Mouse (Mus musculus) embryonic facial prominence, embryonic 13.5 days (tissue): ENCODE results near the gene Gpc6. TPM values are rescaled to one million over a fixed set of nuclear protein-coding genes. Genes with fewer than 3 reads are reported as not detected.

Experiments used
- ATAC-seq: fragments of 200-750 bp; cut with Nextera tagmentation; 2 replicates; pipeline ENCODE4 v1.8.0; 2017; ENCODE audit warnings: low read depth; ENCODE audit not compliant: insufficient number of reproducible peaks, insufficient read depth, low FRiP score, low TSS enrichment
- H3K27ac ChIP-seq: fragments of 300-500 bp; sonication (generic); 2 replicates; pipeline ENCODE4 v1.5.1; 2015; ENCODE audit warnings: moderate library complexity, mild to moderate bottlenecking, inconsistent platforms
- H3K27me3 ChIP-seq: fragments of 300-500 bp; sonication (generic); 2 replicates; pipeline ENCODE4 v1.6.1; 2015; ENCODE audit warnings: mild to moderate bottlenecking, inconsistent platforms
- H3K36me3 ChIP-seq: fragments of 300-500 bp; sonication (generic); 2 replicates; pipeline ENCODE4 v1.6.1; 2015; ENCODE audit warnings: mild to moderate bottlenecking, inconsistent platforms
- H3K4me1 ChIP-seq: fragments of 300-500 bp; sonication (generic); 2 replicates; pipeline ENCODE4 v1.6.1; 2015; ENCODE audit warnings: inconsistent platforms
- H3K4me2 ChIP-seq: fragments of 300-500 bp; sonication (generic); 2 replicates; pipeline ENCODE4 v1.6.1; 2015; ENCODE audit warnings: moderate library complexity, mild to moderate bottlenecking, inconsistent platforms
- H3K4me3 ChIP-seq: fragments of 300-500 bp; sonication (generic); 2 replicates; pipeline ENCODE4 v1.5.1; 2015; ENCODE audit warnings: mild to moderate bottlenecking, inconsistent platforms
- H3K9ac ChIP-seq: fragments of 300-500 bp; sonication (generic); 2 replicates; pipeline ENCODE4 v1.6.1; 2015; ENCODE audit warnings: mild to moderate bottlenecking, inconsistent platforms
- H3K9me3 ChIP-seq: fragments of 300-500 bp; sonication (generic); 2 replicates; pipeline ENCODE4 v1.6.1; 2016; ENCODE audit warnings: inconsistent platforms
- WGBS: fragments of 180-500 bp; shearing (Covaris S2); methylation state at CpG from one replicate; pipeline ENCODE4 v1.1.7; 2015; ENCODE audit warnings: mixed read lengths; 5-methylcytosine and 5-hydroxymethylcytosine counted together
- polyA plus RNA-seq: library from polyadenylated mRNA; unstranded; fragments of >200 nt; fragmentation: Nextera tagmentation; extraction: Ambion mirVana; gene quantifications from 2 replicates; pipeline ENCODE4 v1.2.1, GENCODE M21; 2015

Gpc6 gene
- polyA plus RNA-seq, 1 experiment from 2014 or later, result 57.7 TPM

DNA sequence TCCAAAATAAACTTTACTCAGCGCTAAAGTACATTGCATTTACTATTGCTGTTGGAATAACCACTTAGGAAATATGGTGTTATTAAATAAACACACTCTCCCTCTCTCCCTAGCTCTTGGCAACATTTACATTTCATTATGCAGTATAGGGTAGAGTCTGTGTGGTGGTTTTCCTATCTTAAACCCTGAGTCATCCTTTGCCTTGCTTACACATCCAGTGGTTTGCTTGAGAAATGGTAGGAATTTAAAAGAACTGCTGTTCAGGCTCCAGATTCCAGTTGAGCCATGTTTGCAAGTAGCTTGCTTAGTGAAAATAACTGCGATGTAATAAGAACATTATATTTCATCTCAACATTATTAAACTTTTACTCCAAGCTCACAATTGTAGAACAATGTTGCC is 3.3 kb downstream of the Gpc6 start:
- Histone ChIP-seq H3K27me3 (no peaks in the 10 kb centered on the region), H3K4me3 (peak overlapping the region; percentile 86), H3K9ac (peak overlapping the region; percentile 67), H3K9me3 (no peaks in the 10 kb centered on the region), H3K36me3 (no peaks in the 10 kb centered on the region), H3K4me2 (peak overlapping the region; percentile 74), H3K27ac (0 out of 2 replicates have a peak overlapping the region, but pooled peaks have one; percentile 98), H3K4me1 (peaks cover 22% of the 10 kb centered on the region)
- 64% methylated on average over 2 of the region's 2 CpGs for WGBS
- no peak for ATAC-seq

- H3K4me3 ChIP-seq, result peak overlapping the region; percentile 86
- H3K9ac ChIP-seq, result peak overlapping the region; percentile 41; the same call in 1 of the 2 replicates
- no peaks in the 10 kb centered on the region for H3K36me3 ChIP-seq
- no peak overlapping the region for H3K27ac ChIP-seq
- ATAC-seq, result no peak
- no peaks in the 10 kb centered on the region for H3K27me3 ChIP-seq
- peaks cover 22% of the 10 kb centered on the region for H3K4me1 ChIP-seq
- no peaks in the 10 kb centered on the region for H3K9me3 ChIP-seq
- H3K4me2 ChIP-seq, result peak overlapping the region; percentile 74
- WGBS, result 40% methylated on average over 7 of the region's 7 CpGs
Observed at GRCm38 (mm10) chr14:116928796-116929529, 3.8 kb downstream of the Gpc6 start.

DNA sequence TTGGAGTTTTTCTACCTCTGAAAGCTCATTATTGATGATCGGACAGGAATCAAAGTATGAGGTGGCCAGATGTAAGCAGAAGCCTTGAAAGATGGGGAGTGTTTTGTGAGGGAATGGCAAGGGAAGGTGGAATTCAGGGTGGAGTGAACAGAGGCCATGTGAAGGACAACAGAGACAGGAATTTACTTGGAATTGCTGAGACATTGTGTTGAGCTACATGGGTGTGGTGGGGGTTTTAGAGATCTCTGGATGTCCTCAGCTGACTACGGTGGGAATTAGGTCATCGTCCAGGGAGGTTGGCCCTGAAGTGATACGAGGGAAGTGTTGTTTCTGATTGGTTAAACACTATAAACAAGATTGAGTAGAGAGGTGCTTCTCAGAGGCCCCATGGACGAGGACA is 8.7 kb downstream of the Gpc6 start:
- Histone ChIP-seq H3K4me1 (peaks cover 10% of the 10 kb centered on the region), H3K36me3 (no peaks in the 10 kb centered on the region), H3K27ac (no peak overlapping the region), H3K4me3 (no peak overlapping the region), H3K27me3 (no peaks in the 10 kb centered on the region), H3K9me3 (no peaks in the 10 kb centered on the region), H3K4me2 (no peak overlapping the region), H3K9ac (no peak overlapping the region)
- 84% methylated on average over 5 of the region's 5 CpGs for WGBS
- ATAC-seq, result no peak

DNA sequence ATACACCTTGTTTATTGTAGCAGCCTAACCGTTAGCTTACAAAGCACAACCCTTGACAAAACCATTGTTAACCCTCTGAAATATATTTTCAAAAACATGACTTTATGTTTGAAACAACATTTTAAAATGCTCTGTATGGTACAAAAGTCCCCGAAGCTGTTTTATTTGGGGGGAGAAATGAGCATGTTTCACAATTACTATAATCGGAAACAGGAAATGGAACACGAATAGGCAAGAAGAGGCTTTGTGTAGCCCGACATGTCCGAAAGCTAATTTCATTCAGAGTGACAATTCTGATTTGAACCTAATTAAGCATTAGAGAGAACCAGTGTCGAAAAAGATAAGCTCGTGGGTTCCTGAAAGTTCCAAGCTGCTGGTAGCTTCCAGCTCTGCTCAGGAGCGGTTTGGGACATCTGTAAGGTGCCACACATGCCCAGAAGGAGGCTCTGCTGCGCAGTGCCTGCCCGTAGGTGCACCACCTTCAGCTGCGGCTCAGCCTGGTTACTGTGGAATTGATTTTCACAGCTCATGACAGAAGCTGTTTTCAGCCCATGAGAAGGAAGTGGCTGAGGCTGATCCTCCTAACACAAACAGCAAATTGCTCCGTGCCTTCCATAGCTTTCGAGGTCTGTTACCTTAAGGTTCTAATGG is 12.9 kb downstream of the Gpc6 start:
- Histone ChIP-seq H3K9ac (no peak overlapping the region), H3K27ac (no peak overlapping the region), H3K36me3 (no peaks in the 10 kb centered on the region), H3K4me2 (no peak overlapping the region), H3K27me3 (no peaks in the 10 kb centered on the region), H3K9me3 (no peaks in the 10 kb centered on the region), H3K4me3 (no peak overlapping the region), H3K4me1 (peaks cover 5% of the 10 kb centered on the region; the same call in 1 of the 2 replicates)
- no peak for ATAC-seq
- WGBS, result 65% methylated on average over 14 of the region's 14 CpGs

DNA sequence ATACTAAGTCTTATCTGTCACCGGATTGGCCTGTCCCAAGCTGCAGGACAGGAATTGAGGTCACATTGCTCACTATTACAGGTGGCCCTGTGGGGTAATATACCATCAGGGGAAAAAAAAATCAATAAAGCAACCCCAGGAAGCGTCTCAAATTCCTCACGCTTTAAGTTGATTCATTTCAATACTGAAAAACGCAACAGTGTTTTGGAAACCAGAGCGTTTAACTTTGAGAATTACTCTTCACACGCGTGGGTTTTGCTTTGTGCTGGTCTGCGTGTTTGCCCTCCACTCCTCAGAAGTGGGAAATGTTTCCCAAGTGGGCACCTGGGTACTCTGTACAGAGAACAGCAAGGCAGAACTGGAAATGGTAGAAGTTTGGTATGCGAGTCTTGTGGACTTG is 13.6 kb downstream of the Gpc6 start:
- H3K27me3 ChIP-seq, result no peaks in the 10 kb centered on the region
- ATAC-seq, result no peak
- no peak overlapping the region for H3K4me2 ChIP-seq
- 82% methylated on average over 9 of the region's 9 CpGs for WGBS
- H3K36me3 ChIP-seq, result no peaks in the 10 kb centered on the region
- no peak overlapping the region for H3K4me3 ChIP-seq
- H3K9ac ChIP-seq, result no peak overlapping the region
- H3K4me1 ChIP-seq, result peaks cover 5% of the 10 kb centered on the region; the same call in 1 of the 2 replicates
- H3K27ac ChIP-seq, result no peak overlapping the region
- H3K9me3 ChIP-seq, result no peaks in the 10 kb centered on the region

- Histone ChIP-seq H3K9ac (no peak overlapping the region), H3K4me2 (no peak overlapping the region), H3K4me1 (peaks cover 5% of the 10 kb centered on the region; the same call in 1 of the 2 replicates), H3K27ac (no peak overlapping the region), H3K9me3 (no peaks in the 10 kb centered on the region), H3K36me3 (peaks cover 4% of the 10 kb centered on the region; the same call in 1 of the 2 replicates), H3K4me3 (no peak overlapping the region), H3K27me3 (no peaks in the 10 kb centered on the region)
- WGBS, result 91% methylated on average over 1 of the region's 1 CpGs
- no peak for ATAC-seq
Observed at GRCm38 (mm10) chr14:116939561-116939960, 14.4 kb downstream of the Gpc6 start.

- peaks cover 4% of the 10 kb centered on the region; the same call in 1 of the 2 replicates for H3K36me3 ChIP-seq
- no peak overlapping the region for H3K4me3 ChIP-seq
- H3K4me1 ChIP-seq, result peaks cover 5% of the 10 kb centered on the region; the same call in 1 of the 2 replicates
- WGBS, result 94% methylated on average over 4 of the region's 4 CpGs
- no peak overlapping the region for H3K27ac ChIP-seq
- no peak for ATAC-seq
- H3K9me3 ChIP-seq, result no peaks in the 10 kb centered on the region
- no peak overlapping the region for H3K9ac ChIP-seq
- no peaks in the 10 kb centered on the region for H3K27me3 ChIP-seq
- H3K4me2 ChIP-seq, result no peak overlapping the region
Observed at GRCm38 (mm10) chr14:116941772-116942171, 16.7 kb downstream of the Gpc6 start.

DNA sequence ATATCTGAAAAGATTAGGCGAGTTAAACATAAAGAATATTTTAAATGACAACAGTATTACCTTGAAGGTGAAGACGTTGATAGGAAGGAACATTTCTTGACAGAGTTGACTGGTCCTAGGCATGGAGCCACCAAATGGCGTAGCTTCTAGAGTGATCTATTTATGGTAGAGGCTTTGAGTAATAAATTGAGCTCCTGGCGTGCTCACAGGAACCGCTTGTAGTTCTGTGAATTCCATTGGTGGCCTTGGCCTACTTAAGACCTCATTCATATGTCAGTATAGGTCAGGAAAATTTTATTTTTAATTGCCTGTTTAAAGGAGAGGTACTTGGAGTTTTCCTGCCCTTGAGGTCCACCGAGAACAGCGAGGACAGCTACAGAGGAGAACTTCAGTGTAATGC is 18.6 kb downstream of the Gpc6 start:
- 94% methylated on average over 7 of the region's 7 CpGs for WGBS
- Histone ChIP-seq H3K9ac (no peak overlapping the region), H3K27me3 (no peaks in the 10 kb centered on the region), H3K4me2 (no peak overlapping the region), H3K36me3 (peaks cover 9% of the 10 kb centered on the region), H3K4me1 (no peaks in the 10 kb centered on the region), H3K9me3 (no peaks in the 10 kb centered on the region), H3K4me3 (no peak overlapping the region), H3K27ac (no peak overlapping the region)
- no peak for ATAC-seq

- no peaks in the 10 kb centered on the region for H3K27me3 ChIP-seq
- peaks cover 12% of the 10 kb centered on the region for H3K36me3 ChIP-seq
- H3K27ac ChIP-seq, result no peak overlapping the region
- 86% methylated on average over 6 of the region's 6 CpGs for WGBS
- no peak for ATAC-seq
- no peaks in the 10 kb centered on the region for H3K4me1 ChIP-seq
- H3K4me3 ChIP-seq, result no peak overlapping the region
- no peak overlapping the region for H3K9ac ChIP-seq
- no peak overlapping the region for H3K4me2 ChIP-seq
- no peaks in the 10 kb centered on the region for H3K9me3 ChIP-seq
Observed at GRCm38 (mm10) chr14:116945975-116946374, 20.9 kb downstream of the Gpc6 start.

GRCm38 (mm10) chr14:116947461-116947860 is 22.3 kb downstream of the Gpc6 start:
- Histone ChIP-seq H3K27me3 (no peaks in the 10 kb centered on the region), H3K36me3 (peaks cover 20% of the 10 kb centered on the region), H3K4me3 (no peak overlapping the region), H3K4me1 (no peaks in the 10 kb centered on the region), H3K9ac (no peak overlapping the region), H3K4me2 (no peak overlapping the region), H3K27ac (no peak overlapping the region), H3K9me3 (no peaks in the 10 kb centered on the region)
- 92% methylated on average over 6 of the region's 6 CpGs for WGBS
- ATAC-seq, result no peak

DNA sequence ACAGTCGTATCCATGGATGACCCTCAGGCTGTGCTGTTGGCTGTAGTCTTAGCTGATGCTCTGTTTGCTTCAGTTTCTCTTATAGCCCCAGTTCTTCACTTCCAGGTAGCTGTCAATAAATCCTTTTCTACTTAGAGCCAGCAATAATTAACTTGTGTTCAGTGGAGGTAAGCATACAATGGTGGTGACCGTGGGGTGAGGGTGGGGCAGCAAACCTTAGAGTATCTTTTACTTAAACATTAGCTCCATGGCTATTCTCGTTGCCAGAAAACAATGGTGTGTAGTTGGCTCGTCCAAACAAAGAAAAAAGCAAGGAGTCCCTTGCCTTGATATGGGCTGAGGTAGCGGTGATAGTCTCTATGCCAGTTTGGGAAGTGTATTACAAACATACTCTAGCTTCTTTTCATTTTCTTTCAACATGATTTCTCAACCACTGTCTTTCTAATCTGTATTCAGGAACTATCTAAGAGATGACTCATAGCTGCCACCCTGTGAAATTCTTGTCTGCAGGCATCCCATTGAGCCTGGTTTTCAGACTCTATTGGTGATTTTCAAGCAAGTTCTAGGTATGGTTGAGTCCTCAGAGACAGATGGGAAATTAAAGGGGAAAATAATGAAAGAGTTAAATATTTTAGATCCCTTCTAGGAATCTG is 22.9 kb downstream of the Gpc6 start:
- Histone ChIP-seq H3K27ac (no peak overlapping the region), H3K27me3 (no peaks in the 10 kb centered on the region), H3K9ac (no peak overlapping the region), H3K36me3 (peaks cover 21% of the 10 kb centered on the region), H3K4me2 (no peak overlapping the region), H3K9me3 (no peaks in the 10 kb centered on the region), H3K4me1 (no peaks in the 10 kb centered on the region), H3K4me3 (no peak overlapping the region)
- no peak for ATAC-seq
- WGBS, result 91% methylated on average over 5 of the region's 5 CpGs

GRCm38 (mm10) chr14:116957154-116957553 is 32.0 kb downstream of the Gpc6 start:
- H3K9ac ChIP-seq, result no peak overlapping the region
- no peak for ATAC-seq
- H3K4me2 ChIP-seq, result no peak overlapping the region
- no peaks in the 10 kb centered on the region for H3K9me3 ChIP-seq
- H3K36me3 ChIP-seq, result peaks cover 4% of the 10 kb centered on the region
- H3K4me1 ChIP-seq, result no peaks in the 10 kb centered on the region
- no peak overlapping the region for H3K27ac ChIP-seq
- H3K27me3 ChIP-seq, result no peaks in the 10 kb centered on the region
- H3K4me3 ChIP-seq, result no peak overlapping the region
